Mouse (Mus musculus): ENCODE data around the gene 5031410I06Rik.
"Not testable (repeated sequence)": the region's sequence is repeated elsewhere in the genome, so short reads cannot be mapped to it uniquely, and the experiment has no call there.

5031410I06Rik gene

DNA sequence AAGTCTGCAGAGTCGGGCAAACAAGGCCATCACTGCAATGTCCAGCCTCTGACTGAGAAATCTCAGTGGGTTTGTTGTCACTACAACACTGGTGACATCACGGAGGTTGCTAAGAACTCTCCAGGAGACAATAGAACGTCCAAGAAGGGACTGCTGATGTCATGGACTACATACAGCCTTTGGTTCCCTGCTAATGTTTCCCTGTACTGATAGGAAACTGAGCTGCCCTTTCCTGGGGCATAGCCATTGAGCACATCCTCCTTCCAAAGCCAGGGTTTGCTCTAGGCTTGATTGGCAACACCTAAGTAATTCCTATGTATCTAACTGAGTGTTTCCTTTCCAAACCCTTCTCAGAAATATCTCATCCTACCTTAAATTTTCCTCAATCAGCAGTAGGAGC, at the start of gene 5031410I06Rik:
Gene 5031410I06Rik, minus strand, starts transcription at position 101 of the 400 bp plus-strand sequence.
- DNase-seq: not testable (repeated sequence)

DNA sequence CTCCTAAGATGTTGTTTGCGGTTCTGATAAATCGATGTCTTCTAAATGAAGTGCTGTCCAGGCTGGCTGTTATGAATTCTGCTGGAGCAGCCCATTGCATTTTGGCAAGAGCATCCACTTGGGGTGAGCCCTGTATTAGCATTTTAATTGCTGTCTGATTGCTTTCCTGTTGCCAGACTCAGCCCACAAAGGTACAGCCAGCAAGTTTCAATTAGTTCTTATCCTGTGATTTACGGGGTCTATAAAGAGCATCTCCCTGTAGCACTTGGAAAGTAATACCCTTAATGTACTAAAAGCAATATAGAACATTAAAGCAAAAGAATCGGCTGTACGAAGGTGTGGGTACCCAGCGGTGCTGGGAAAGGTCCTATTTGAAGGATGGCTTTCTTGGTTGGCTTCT, 37.7 kb upstream of the 5031410I06Rik start:
- no peak for DNase-seq

DNA sequence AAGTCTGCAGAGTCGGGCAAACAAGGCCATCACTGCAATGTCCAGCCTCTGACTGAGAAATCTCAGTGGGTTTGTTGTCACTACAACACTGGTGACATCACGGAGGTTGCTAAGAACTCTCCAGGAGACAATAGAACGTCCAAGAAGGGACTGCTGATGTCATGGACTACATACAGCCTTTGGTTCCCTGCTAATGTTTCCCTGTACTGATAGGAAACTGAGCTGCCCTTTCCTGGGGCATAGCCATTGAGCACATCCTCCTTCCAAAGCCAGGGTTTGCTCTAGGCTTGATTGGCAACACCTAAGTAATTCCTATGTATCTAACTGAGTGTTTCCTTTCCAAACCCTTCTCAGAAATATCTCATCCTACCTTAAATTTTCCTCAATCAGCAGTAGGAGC, 16.2 kb upstream of the 5031410I06Rik start, which contains the start of gene Gm10220:
Gene Gm10220, minus strand, starts transcription at position 101 of the 400 bp plus-strand sequence.
- not testable (repeated sequence) for DNase-seq

DNA sequence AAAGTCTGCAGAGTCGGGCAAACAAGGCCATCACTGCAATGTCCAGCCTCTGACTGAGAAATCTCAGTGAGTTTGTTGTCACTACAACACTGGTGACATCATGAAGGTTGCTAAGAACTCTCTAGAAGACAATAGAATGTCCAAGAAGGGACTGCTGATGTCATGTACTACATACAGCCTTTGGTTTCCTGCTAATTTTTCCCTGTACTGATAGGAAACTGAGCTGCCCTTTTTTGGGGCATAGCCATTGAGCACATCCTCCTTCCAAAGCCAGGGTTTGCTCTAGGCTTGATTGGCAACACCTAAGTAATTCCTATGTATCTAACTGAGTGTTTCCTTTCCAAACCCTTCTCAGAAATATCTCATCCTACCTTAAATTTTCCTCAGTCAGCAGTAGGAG, 16.0 kb downstream of the 5031410I06Rik start, which contains the start of gene Gm10471:
Gene Gm10471, minus strand, starts transcription at position 101 of the 400 bp plus-strand sequence.
- DNase-seq: not testable (repeated sequence)

DNA sequence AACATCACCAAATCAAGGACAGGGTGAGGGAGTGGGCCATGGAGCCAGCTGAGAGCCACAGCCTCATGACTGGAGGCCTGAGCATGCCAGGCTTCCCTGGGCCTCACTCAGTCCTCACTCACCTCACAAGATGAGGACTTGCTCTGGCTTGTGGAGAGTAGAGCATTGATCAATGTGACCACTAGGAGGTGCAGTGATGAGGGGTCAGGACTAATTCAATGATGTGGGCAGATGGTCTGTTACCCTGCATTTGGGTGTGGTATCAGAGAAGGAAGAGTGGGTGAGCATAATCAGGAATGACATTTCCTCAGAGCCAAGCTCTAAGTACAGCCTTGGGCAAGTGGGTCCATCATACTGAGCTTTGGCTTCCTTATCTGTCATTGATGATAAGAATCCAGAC, 26.1 kb downstream of the 5031410I06Rik start:
- DNase-seq: not testable (repeated sequence)

DNA sequence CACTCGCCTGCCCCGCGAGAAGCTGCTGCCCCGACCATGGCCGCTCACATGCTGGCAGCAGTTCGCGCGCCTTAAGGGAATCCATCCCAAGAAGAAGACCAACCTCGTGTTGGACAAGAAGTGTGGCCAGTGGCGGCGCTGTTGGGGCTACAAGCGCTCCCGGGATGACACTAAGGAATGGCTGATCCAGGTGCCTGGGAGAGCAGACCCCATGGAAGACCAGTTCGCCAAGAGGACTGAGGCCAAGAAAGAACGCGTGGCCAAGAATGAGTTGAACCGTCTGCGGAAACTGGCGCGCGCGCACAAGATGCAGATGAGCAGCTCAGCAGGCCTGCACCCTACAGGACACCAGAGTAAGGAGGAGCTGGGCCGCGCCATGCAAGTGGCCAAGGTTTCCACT, 34.4 kb downstream of the 5031410I06Rik start:
- no peak for DNase-seq

DNA sequence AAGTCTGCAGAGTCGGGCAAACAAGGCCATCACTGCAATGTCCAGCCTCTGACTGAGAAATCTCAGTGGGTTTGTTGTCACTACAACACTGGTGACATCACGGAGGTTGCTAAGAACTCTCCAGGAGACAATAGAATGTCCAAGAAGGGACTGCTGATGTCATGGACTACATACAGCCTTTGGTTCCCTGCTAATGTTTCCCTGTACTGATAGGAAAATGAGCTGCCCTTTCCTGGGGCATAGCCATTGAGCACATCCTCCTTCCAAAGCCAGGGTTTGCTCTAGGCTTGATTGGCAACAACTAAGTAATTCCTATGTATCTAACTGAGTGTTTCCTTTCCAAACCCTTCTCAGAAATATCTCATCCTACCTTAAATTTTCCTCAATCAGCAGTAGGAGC, 46.7 kb downstream of the 5031410I06Rik start, which contains the start of gene Gm7347:
Gene Gm7347, minus strand, starts transcription at position 101 of the 400 bp plus-strand sequence.
- not testable (repeated sequence) for DNase-seq
